Mouse (Mus musculus): ENCODE data around the gene Gemin4. TPM values are rescaled to one million over a fixed set of nuclear protein-coding genes. Genes with fewer than 3 reads are reported as not detected.

The Gemin4 gene
- polyA plus RNA-seq, 1 experiment: 3.7 TPM

DNA sequence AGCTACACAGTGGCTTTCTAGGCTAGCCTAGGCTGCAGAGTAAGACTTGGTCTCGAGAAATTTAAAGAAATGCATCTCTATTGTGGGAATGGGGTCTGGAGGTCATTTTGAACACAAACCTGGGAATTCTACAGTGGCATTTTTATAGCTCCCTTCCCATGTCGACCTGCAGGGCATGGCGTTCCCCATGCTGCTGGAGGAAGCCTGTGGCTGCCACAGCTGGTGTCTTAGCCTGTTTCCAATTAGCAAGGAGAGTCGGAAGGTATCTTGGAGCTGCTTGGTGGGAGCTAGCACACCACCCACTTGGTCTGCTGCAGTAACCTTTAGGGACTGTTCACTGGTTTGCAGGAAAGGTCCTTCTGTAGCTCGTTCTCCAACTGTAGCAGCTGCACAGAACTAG lies 38.7 kb upstream of the Gemin4 start:
- Histone ChIP-seq H3K4me3 (ENCODE audit: low read depth, low read length) (no peak overlapping the region), H3K27me3 (ENCODE audit: control insufficient read depth, insufficient read depth, low read length) (no peaks in the 10 kb centered on the region), H3K27ac (ENCODE audit: insufficient read depth, low read depth, low read length) (no peak overlapping the region), H3K4me1 (ENCODE audit: control insufficient read depth, insufficient read depth, insufficient read length, low read length) (no peaks in the 10 kb centered on the region; the same call in 1 of the 2 replicates), H3K36me3 (ENCODE audit: control insufficient read depth, insufficient read depth, low read length) (peaks cover 1% of the 10 kb centered on the region; the same call in 1 of the 2 replicates)
- WGBS: 61% methylated on average over 5 of the region's 5 CpGs
- no peak for TF ChIP-seq POLR2A (IDR thresholded peaks at IDR 0.05; ENCODE audit: low read depth, low read length)
- no peak for TF ChIP-seq CTCF (IDR thresholded peaks at IDR 0.05; ENCODE audit: extremely low read depth, insufficient read length, insufficient replicate concordance, low read depth, low read length)

DNA sequence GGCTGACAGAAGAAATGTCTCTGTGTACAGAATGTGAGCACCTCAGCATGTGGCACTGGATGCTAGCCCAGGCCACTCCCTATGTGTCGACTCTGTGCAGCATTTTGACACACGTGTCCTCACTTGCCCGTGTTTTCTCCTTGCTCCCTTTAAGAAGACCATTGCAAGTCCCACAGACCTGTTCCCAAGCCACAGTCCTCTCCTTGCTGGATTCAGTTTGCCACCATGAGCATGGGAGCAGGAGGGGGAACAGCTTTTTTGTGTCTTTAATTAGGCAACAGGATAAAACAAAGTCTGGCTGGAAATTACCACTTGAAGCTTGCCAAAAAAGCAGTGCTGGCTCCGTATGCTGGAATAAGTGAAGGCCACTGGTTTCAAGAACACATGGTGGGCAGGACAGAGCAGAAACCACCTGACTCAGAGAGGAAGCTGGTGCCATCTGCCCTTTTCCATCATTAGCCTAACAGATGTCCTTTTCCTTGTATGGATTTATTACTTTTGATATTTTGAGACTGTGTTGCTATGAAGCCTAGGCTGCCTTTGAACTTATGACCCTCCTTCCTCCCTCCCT lies 38.1 kb upstream of the Gemin4 start:
- WGBS: 49% methylated on average over 4 of the region's 4 CpGs
- Histone ChIP-seq H3K27ac (ENCODE audit: insufficient read depth, low read depth, low read length) (no peak overlapping the region; the same call in 1 of the 2 replicates), H3K4me3 (ENCODE audit: low read depth, low read length) (no peak overlapping the region), H3K36me3 (ENCODE audit: control insufficient read depth, insufficient read depth, low read length) (peaks cover 4% of the 10 kb centered on the region; the same call in 1 of the 2 replicates), H3K27me3 (ENCODE audit: control insufficient read depth, insufficient read depth, low read length) (no peaks in the 10 kb centered on the region), H3K4me1 (ENCODE audit: control insufficient read depth, insufficient read depth, insufficient read length, low read length) (no peaks in the 10 kb centered on the region; the same call in 1 of the 2 replicates)
- TF ChIP-seq CTCF (IDR thresholded peaks at IDR 0.05; ENCODE audit: extremely low read depth, insufficient read length, insufficient replicate concordance, low read depth, low read length) (no peak), POLR2A (IDR thresholded peaks at IDR 0.05; ENCODE audit: low read depth, low read length) (no peak)

DNA sequence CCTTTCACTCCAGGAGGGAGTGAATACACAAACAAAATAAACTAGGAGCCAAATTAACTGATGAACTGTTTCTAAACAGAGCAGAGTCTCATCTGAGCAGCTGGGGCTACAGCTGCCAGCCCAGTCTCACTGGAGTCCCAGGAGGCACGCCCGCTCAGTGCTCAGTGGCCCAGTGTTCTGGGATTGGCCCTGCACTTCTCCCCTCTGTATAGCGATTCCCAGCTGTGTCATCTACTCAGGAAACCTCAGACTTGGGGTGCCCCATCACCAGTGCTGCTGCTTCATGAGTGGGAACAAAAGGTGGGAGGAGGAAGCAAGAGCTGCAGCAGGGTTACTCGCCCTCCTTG lies 36.4 kb upstream of the Gemin4 start:
- TF ChIP-seq CTCF (IDR thresholded peaks at IDR 0.05; ENCODE audit: extremely low read depth, insufficient read length, insufficient replicate concordance, low read depth, low read length): no peak
- no peak for TF ChIP-seq POLR2A (IDR thresholded peaks at IDR 0.05; ENCODE audit: low read depth, low read length)
- H3K4me1 ChIP-seq (ENCODE audit: control insufficient read depth, insufficient read depth, insufficient read length, low read length): no peaks in the 10 kb centered on the region
- WGBS: 81% methylated on average over 4 of the region's 4 CpGs
- no peak overlapping the region for H3K4me3 ChIP-seq (ENCODE audit: low read depth, low read length)
- H3K36me3 ChIP-seq (ENCODE audit: control insufficient read depth, insufficient read depth, low read length): peaks cover 16% of the 10 kb centered on the region
- H3K27me3 ChIP-seq (ENCODE audit: control insufficient read depth, insufficient read depth, low read length): no peaks in the 10 kb centered on the region
- H3K27ac ChIP-seq (ENCODE audit: insufficient read depth, low read depth, low read length): peak overlapping the region; percentile 14; the same call in 1 of the 2 replicates

DNA sequence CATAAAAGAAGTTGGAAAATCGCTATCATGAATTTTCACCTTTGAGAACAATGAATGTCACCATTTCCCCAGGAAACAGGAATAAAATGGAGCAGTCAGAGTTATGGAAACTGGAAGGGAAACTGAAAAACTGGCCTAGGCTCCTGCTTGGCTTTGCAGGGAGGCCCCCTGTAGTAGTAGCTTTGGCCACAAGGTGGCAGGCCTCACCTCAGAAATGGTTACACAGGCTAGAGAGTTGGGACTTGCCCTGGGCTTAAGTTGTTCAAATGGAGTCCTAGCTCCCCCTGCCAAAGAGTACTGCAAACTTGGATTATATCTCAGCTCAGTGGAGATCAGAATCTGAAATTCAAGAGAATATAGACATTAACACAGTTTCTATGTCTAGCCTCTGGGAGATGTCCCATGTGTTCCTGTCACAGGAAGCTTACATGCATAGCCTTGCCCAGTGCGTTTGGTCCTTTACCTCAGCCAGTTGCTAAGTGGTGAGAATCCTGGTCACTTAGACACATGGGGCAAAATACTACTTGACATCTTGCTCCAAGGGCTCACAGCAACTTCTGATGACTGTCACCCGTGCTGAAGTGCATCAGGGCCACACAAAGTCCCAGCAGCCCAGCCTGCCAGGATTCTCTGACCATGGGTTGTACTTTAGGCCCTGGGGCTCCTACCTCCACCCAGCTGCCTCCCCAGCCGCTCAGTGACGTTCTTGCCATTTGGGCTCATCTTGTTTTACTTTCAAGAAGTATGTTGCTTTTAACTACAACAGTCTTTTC lies 35.9 kb upstream of the Gemin4 start:
- peak; percentile 96; the same call in 1 of the 2 replicates for TF ChIP-seq CTCF (IDR thresholded peaks at IDR 0.05; ENCODE audit: extremely low read depth, insufficient read length, insufficient replicate concordance, low read depth, low read length)
- no peak for TF ChIP-seq POLR2A (IDR thresholded peaks at IDR 0.05; ENCODE audit: low read depth, low read length)
- Histone ChIP-seq H3K36me3 (ENCODE audit: control insufficient read depth, insufficient read depth, low read length) (peaks cover 22% of the 10 kb centered on the region), H3K4me1 (ENCODE audit: control insufficient read depth, insufficient read depth, insufficient read length, low read length) (no peaks in the 10 kb centered on the region), H3K4me3 (ENCODE audit: low read depth, low read length) (no peak overlapping the region), H3K27ac (ENCODE audit: insufficient read depth, low read depth, low read length) (0 out of 2 replicates have a peak overlapping the region, but pooled peaks have one; percentile 8), H3K27me3 (ENCODE audit: control insufficient read depth, insufficient read depth, low read length) (no peaks in the 10 kb centered on the region)
- 66% methylated on average over 5 of the region's 5 CpGs for WGBS

DNA sequence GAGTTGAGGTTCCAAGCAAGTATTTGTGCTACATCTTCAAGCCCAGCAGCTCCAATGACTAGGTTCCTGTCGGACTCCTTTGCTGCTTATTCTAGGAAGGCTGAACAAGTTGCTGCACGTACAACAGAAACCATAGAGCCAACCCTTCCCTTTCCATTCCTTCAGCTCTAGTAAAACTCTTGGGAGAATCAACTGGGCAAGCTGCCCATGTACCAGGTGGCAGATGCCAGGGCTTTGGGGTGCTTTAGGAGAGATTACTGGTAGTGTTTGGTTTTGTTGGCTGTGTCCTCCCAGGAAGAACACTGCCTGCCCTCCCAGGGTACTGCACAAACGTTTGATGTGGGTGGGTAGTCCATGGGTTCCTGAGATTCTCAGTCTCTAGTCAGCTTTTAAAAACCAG lies 34.6 kb upstream of the Gemin4 start:
- Histone ChIP-seq H3K27me3 (ENCODE audit: control insufficient read depth, insufficient read depth, low read length) (no peaks in the 10 kb centered on the region), H3K4me1 (ENCODE audit: control insufficient read depth, insufficient read depth, insufficient read length, low read length) (no peaks in the 10 kb centered on the region), H3K36me3 (ENCODE audit: control insufficient read depth, insufficient read depth, low read length) (peaks cover 25% of the 10 kb centered on the region), H3K27ac (ENCODE audit: insufficient read depth, low read depth, low read length) (no peak overlapping the region), H3K4me3 (ENCODE audit: low read depth, low read length) (no peak overlapping the region)
- no peak for TF ChIP-seq POLR2A (IDR thresholded peaks at IDR 0.05; ENCODE audit: low read depth, low read length)
- no peak for TF ChIP-seq CTCF (IDR thresholded peaks at IDR 0.05; ENCODE audit: extremely low read depth, insufficient read length, insufficient replicate concordance, low read depth, low read length)
- 50% methylated on average over 3 of the region's 3 CpGs for WGBS

DNA sequence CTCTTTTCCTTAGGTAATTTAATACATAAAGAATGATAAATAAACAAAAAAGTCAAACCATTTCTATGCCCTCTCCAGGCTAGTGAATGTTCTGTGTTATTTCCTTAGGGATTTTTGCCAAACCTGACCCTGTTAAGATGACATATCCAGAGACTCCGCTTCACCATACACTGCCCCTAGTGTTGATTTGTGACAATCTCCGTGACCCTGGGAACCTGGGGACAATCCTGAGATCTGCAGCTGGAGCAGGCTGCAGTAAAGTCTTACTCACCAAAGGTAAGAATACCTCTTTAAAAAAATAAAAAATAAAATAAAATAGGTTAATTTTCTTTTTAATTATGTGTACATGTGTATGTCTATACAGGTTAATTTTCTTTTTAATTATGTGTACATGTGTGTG lies 29.8 kb upstream of the Gemin4 start:
- TF ChIP-seq CTCF (IDR thresholded peaks at IDR 0.05; ENCODE audit: extremely low read depth, insufficient read length, insufficient replicate concordance, low read depth, low read length) (no peak), POLR2A (IDR thresholded peaks at IDR 0.05; ENCODE audit: low read depth, low read length) (no peak)
- no peaks in the 10 kb centered on the region for H3K27me3 ChIP-seq (ENCODE audit: control insufficient read depth, insufficient read depth, low read length)
- H3K36me3 ChIP-seq (ENCODE audit: control insufficient read depth, insufficient read depth, low read length): peaks cover 25% of the 10 kb centered on the region
- H3K27ac ChIP-seq (ENCODE audit: insufficient read depth, low read depth, low read length): no peak overlapping the region
- H3K4me1 ChIP-seq (ENCODE audit: control insufficient read depth, insufficient read depth, insufficient read length, low read length): no peaks in the 10 kb centered on the region; the same call in 1 of the 2 replicates
- no peak overlapping the region for H3K4me3 ChIP-seq (ENCODE audit: low read depth, low read length)
- WGBS: 39% methylated on average over 2 of the region's 2 CpGs

DNA sequence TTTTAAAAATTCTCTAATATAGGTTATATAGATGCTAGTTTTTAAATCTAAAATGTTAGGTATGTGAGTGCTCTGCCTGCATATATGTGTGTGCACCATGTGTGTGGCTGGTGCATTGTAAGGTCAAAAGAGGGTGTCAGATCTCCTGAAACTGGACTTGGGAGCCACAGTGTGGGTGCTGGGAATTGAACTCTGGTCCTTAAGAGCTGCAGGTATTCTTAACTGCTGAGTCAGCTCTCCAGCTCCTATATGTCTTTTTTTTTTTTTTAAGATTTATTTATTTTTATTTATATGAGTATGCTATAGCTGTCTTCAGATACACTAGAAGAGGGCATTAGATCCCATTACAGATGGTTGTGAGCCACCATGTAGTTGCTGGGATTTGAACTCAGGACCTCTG lies 29.0 kb upstream of the Gemin4 start:
- H3K27me3 ChIP-seq (ENCODE audit: control insufficient read depth, insufficient read depth, low read length): no peaks in the 10 kb centered on the region
- H3K4me1 ChIP-seq (ENCODE audit: control insufficient read depth, insufficient read depth, insufficient read length, low read length): no peaks in the 10 kb centered on the region; the same call in 1 of the 2 replicates
- peaks cover 25% of the 10 kb centered on the region for H3K36me3 ChIP-seq (ENCODE audit: control insufficient read depth, insufficient read depth, low read length)
- TF ChIP-seq POLR2A (IDR thresholded peaks at IDR 0.05; ENCODE audit: low read depth, low read length): no peak
- no peak for TF ChIP-seq CTCF (IDR thresholded peaks at IDR 0.05; ENCODE audit: extremely low read depth, insufficient read length, insufficient replicate concordance, low read depth, low read length)
- H3K4me3 ChIP-seq (ENCODE audit: low read depth, low read length): no peak overlapping the region
- no peak overlapping the region for H3K27ac ChIP-seq (ENCODE audit: insufficient read depth, low read depth, low read length)
